ENCODE assay signal across 8 mouse cellular contexts in the genomic region with DNA sequence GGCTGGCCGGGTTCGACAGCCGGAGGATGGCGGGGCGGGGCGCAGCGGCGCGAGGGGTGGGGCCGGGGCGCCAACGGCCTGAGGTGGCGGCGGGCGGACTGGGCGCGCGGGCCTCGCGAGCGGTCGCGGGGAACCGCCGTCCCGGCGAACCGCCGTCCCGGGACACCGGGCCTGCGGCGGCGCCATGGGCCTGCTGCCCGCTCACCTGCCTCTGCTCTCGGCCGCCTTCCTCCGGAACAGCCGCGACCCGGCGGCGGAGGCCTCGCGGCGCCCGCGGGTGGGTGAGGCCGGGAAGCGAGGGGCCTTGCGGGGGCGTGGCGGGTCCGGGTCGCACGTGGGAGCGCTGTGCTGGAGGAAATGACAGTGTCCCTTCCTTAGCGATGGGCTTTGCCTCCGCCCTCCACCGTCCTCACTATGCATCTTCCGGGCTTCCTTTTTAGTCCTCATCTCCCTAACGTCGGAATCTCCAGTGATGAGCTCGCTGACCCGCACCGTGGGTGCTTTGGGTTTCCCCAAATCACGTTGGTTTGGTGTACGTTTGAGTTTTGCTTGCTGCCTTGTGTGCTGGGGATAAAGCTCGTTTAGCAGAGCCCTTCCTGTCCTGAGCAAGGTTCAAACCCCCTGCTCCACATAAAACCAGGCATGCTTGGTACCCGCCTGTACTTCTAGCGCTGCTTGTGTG. TPM values are rescaled to one million over a fixed set of nuclear protein-coding genes. Genes with fewer than 3 reads are reported as not detected.
DNase-seq lines count a peak whose midpoint lies in the region; ATAC-seq and TF ChIP-seq lines count a peak whose summit lies in the region.

No protein-coding gene starts in this region.

- CTCF ChIA-PET in Patski (lab: Charles Lee), result no interaction called here

- no peak for TF ChIP-seq POLR2A in liver, adult 2 months (IDR thresholded peaks at IDR 0.05; ENCODE audit: extremely low read depth, insufficient read depth, low read length)

- DNase-seq in adrenal gland, postnatal 36 days, result peak; percentile 55 to 72
- DNase-seq in adrenal gland, postnatal 25 days, result no peak
- no peak for DNase-seq in Patski (ENCODE audit: low read depth, low spot score)
- no peak for DNase-seq in liver, adult 2 months (ENCODE audit: extremely low read depth, low read depth, low spot score)
- no peak for DNase-seq in midbrain, embryonic 14.5 days
- DNase-seq in testis, postnatal 10 days (ENCODE audit: low spot score), result peak; percentile 75

- peak overlapping the region; percentile 95 for H3K4me2 ChIP-seq in forebrain, embryonic 13.5 days
- peak overlapping the region; percentile 74 for H3K4me2 ChIP-seq in hindbrain, embryonic 15.5 days
- H3K4me2 ChIP-seq in midbrain, embryonic 14.5 days (ENCODE audit: low read length), result peak overlapping the region; percentile 86

- POLR2A ChIA-PET in Patski (lab: Charles Lee), result interaction anchor here (0.6 kb wide), 1 partner anchor 72 kb away, joined by 3 read pairs; no protein-coding TSS in a partner anchor

- no peak for TF ChIP-seq CTCF in Patski (IDR thresholded peaks at IDR 0.05)
- no peak for TF ChIP-seq CTCF in liver, adult 2 months (IDR thresholded peaks at IDR 0.05; ENCODE audit: low read depth, low read length)

- H3K27ac ChIP-seq in forebrain, embryonic 13.5 days, result peak overlapping the region; percentile 75
- peak overlapping the region; percentile 89 for H3K27ac ChIP-seq in hindbrain, embryonic 15.5 days (replicated peaks)
- peak overlapping the region; percentile 59 for H3K27ac ChIP-seq in liver, adult 2 months (replicated peaks; ENCODE audit: insufficient read depth, low read depth, low read length)
- H3K27ac ChIP-seq in midbrain, embryonic 14.5 days (replicated peaks; ENCODE audit: low read depth, low read length), result peak overlapping the region; percentile 85

- in situ Hi-C loops in Patski (cut with MboI; ENCODE audit: low pct_unique_long_range_greater_than_20kb), result loop anchor here (10.0 to 25.0 kb wide), 2 partner anchors 233 to 430 kb away; no protein-coding TSS in a partner anchor

- peaks cover 19% of the 10 kb centered on the region for H3K4me1 ChIP-seq in forebrain, embryonic 13.5 days
- peaks cover 18% of the 10 kb centered on the region for H3K4me1 ChIP-seq in hindbrain, embryonic 15.5 days (replicated peaks)
- H3K4me1 ChIP-seq in liver, adult 2 months (ENCODE audit: control insufficient read depth, insufficient read depth, low read length), result peaks cover 8% of the 10 kb centered on the region
- H3K4me1 ChIP-seq in midbrain, embryonic 14.5 days (ENCODE audit: control insufficient read depth, insufficient read depth, low read length), result peaks cover 10% of the 10 kb centered on the region

- peak; percentile 77 for ATAC-seq in Patski
- ATAC-seq in forebrain, embryonic 13.5 days, result peak; percentile 50
- peak; percentile 70 for ATAC-seq in hindbrain, embryonic 15.5 days (ENCODE audit: low FRiP score, low read depth)
- ATAC-seq in midbrain, embryonic 14.5 days (ENCODE audit: low FRiP score, low TSS enrichment), result peak; percentile 73

- no peaks in the 10 kb centered on the region for H3K9me3 ChIP-seq in forebrain, embryonic 13.5 days (replicated peaks)
- H3K9me3 ChIP-seq in hindbrain, embryonic 15.5 days, result no peaks in the 10 kb centered on the region
- no peaks in the 10 kb centered on the region for H3K9me3 ChIP-seq in midbrain, embryonic 14.5 days (ENCODE audit: control insufficient read depth, low read length)

- H3K4me3 ChIP-seq in forebrain, embryonic 13.5 days, result peak overlapping the region; percentile 96
- H3K4me3 ChIP-seq in hindbrain, embryonic 15.5 days, result peak overlapping the region; percentile 92
- H3K4me3 ChIP-seq in liver, adult 2 months (ENCODE audit: insufficient read depth, low read depth, low read length), result peak overlapping the region; percentile 85
- peak overlapping the region; percentile 88 for H3K4me3 ChIP-seq in midbrain, embryonic 14.5 days (replicated peaks; ENCODE audit: low read depth, low read length)

- 2% methylated on average over 33 of the region's 71 CpGs for WGBS in forebrain, embryonic 13.5 days
- 3% methylated on average over 41 of the region's 71 CpGs for WGBS in hindbrain, embryonic 15.5 days
- under 1% methylated on average over 41 of the region's 71 CpGs for WGBS in liver, adult 2 months
- WGBS in midbrain, embryonic 14.5 days, result 1% methylated on average over 44 of the region's 71 CpGs

- peaks cover 9% of the 10 kb centered on the region; the same call in 1 of the 2 replicates for H3K36me3 ChIP-seq in forebrain, embryonic 13.5 days (ENCODE audit: poor library complexity, severe bottlenecking)
- H3K36me3 ChIP-seq in hindbrain, embryonic 15.5 days, result no peaks in the 10 kb centered on the region; the same call in 1 of the 2 replicates
- no peaks in the 10 kb centered on the region; the same call in 1 of the 2 replicates for H3K36me3 ChIP-seq in liver, adult 2 months (ENCODE audit: control insufficient read depth, insufficient read depth, low read length)
- H3K36me3 ChIP-seq in midbrain, embryonic 14.5 days (ENCODE audit: control insufficient read depth, insufficient read depth, low read length), result 0 out of 2 replicates have a peak, but pooled peaks cover 4% of the 10 kb centered on the region

- no peaks in the 10 kb centered on the region for H3K27me3 ChIP-seq in Patski
- no peaks in the 10 kb centered on the region for H3K27me3 ChIP-seq in forebrain, embryonic 13.5 days
- 0 out of 2 replicates have a peak, but pooled peaks cover 8% of the 10 kb centered on the region for H3K27me3 ChIP-seq in hindbrain, embryonic 15.5 days
- no peaks in the 10 kb centered on the region for H3K27me3 ChIP-seq in liver, adult 2 months (ENCODE audit: control insufficient read depth, insufficient read depth, low read length)
- H3K27me3 ChIP-seq in midbrain, embryonic 14.5 days (ENCODE audit: control insufficient read depth, insufficient read depth, low read length), result no peaks in the 10 kb centered on the region

- H3K79me2 ChIP-seq in liver, adult 2 months (ENCODE audit: control insufficient read depth, insufficient read depth, low read length), result peaks cover 29% of the 10 kb centered on the region; the same call in 1 of the 2 replicates

- H3K9ac ChIP-seq in forebrain, embryonic 13.5 days, result peak overlapping the region; percentile 88
- peak overlapping the region; percentile 80 for H3K9ac ChIP-seq in hindbrain, embryonic 15.5 days
- H3K9ac ChIP-seq in liver, adult 2 months (ENCODE audit: low read depth, low read length), result peak overlapping the region; percentile 84
- H3K9ac ChIP-seq in midbrain, embryonic 14.5 days (replicated peaks; ENCODE audit: low read length), result peak overlapping the region; percentile 81

RNA-seq across cellular contexts. Expression of a gene that starts 0.5 kb away (rescaled TPM):
- total RNA-seq in adrenal gland, postnatal 36 days (2021), result 10 to 100 TPM; 49.1 to 53.8 TPM
- 55.2 and 59.1 TPM in 2 replicates for total RNA-seq in adrenal gland, postnatal 25 days (2021)
- 38.7 TPM for polyA plus RNA-seq in Patski (2021)
- polyA plus RNA-seq in forebrain, embryonic 13.5 days (2015; fragmentation: Nextera tagmentation; extraction: Ambion mirVana), result 67.7 and 76.8 TPM in 2 replicates
- polyA plus RNA-seq in hindbrain, embryonic 15.5 days (2015; fragmentation: Nextera tagmentation; extraction: Ambion mirVana), result 64.3 and 65.4 TPM in 2 replicates
- 23.3 and 24.5 TPM in 2 replicates for total RNA-seq in liver, adult 2 months (2014; rRNA removed)
- polyA plus RNA-seq in liver, adult 2 months (2012; rRNA removed), result 12.5 and 13.3 TPM in 2 replicates
- 65.5 and 75.6 TPM in 2 replicates for polyA plus RNA-seq in midbrain, embryonic 14.5 days (2014; fragmentation: Nextera tagmentation; extraction: Ambion mirVana)

RNA-seq across cellular contexts. Expression of a gene that starts 42.2 kb away (rescaled TPM):
- 10 to 100 TPM; 23.5 to 31.7 TPM for total RNA-seq in adrenal gland, postnatal 36 days (2021)
- total RNA-seq in adrenal gland, postnatal 25 days (2021), result 16.5 and 33.1 TPM in 2 replicates
- 24.1 TPM for polyA plus RNA-seq in Patski (2021)
- polyA plus RNA-seq in forebrain, embryonic 13.5 days (2015; fragmentation: Nextera tagmentation; extraction: Ambion mirVana), result 20.0 and 22.9 TPM in 2 replicates
- polyA plus RNA-seq in hindbrain, embryonic 15.5 days (2015; fragmentation: Nextera tagmentation; extraction: Ambion mirVana), result 25.8 and 28.9 TPM in 2 replicates
- 10.9 and 11.5 TPM in 2 replicates for total RNA-seq in liver, adult 2 months (2014; rRNA removed)
- 18.1 and 20.7 TPM in 2 replicates for polyA plus RNA-seq in liver, adult 2 months (2012; rRNA removed)
- 25.2 and 31.7 TPM in 2 replicates for polyA plus RNA-seq in midbrain, embryonic 14.5 days (2014; fragmentation: Nextera tagmentation; extraction: Ambion mirVana)

RNA-seq across cellular contexts. Expression of a gene that starts 42.2 kb away (rescaled TPM):
- total RNA-seq in adrenal gland, postnatal 36 days (2021), result under 1 TPM in 1 of 2 experiments, not detected in 1; 0.13 TPM
- total RNA-seq in adrenal gland, postnatal 25 days (2021), result 0.15 TPM in 1 of 2 replicates, not detected in the other
- polyA plus RNA-seq in Patski (2021), result 0.64 TPM
- polyA plus RNA-seq in forebrain, embryonic 13.5 days (2015; fragmentation: Nextera tagmentation; extraction: Ambion mirVana), result 0.32 and 0.54 TPM in 2 replicates
- 1.2 and 1.5 TPM in 2 replicates for polyA plus RNA-seq in hindbrain, embryonic 15.5 days (2015; fragmentation: Nextera tagmentation; extraction: Ambion mirVana)
- 0.07 TPM in 1 of 2 replicates, not detected in the other for total RNA-seq in liver, adult 2 months (2014; rRNA removed)
- polyA plus RNA-seq in liver, adult 2 months (2012; rRNA removed), result not detected in 2 replicates
- 0.45 and 0.49 TPM in 2 replicates for polyA plus RNA-seq in midbrain, embryonic 14.5 days (2014; fragmentation: Nextera tagmentation; extraction: Ambion mirVana)

Comparison
In these comparisons a context has a peak if more than half of its experiments do, and no peak if none do; other contexts are left out.
1. DNase-seq: peak in adrenal gland, postnatal 36 days (2 of 2) and testis, postnatal 10 days (single experiment); none in adrenal gland, postnatal 25 days (single experiment), Patski (single experiment), liver, adult 2 months (single experiment) and midbrain, embryonic 14.5 days (single experiment).
2. Peak in every context shown above with its lines, with median percentiles within 50 percentile points of each other: ATAC-seq, H3K27ac ChIP-seq, H3K4me2 ChIP-seq, H3K4me3 ChIP-seq and H3K9ac ChIP-seq.